Mouse (Mus musculus) midbrain, postnatal 0 days (tissue): ENCODE results near the gene Anxa11. TPM values are rescaled to one million over a fixed set of nuclear protein-coding genes. Genes with fewer than 3 reads are reported as not detected.

Experiments used
- ATAC-seq: fragments of 200-750 bp; cut with Nextera tagmentation; 2 replicates; pipeline ENCODE4 v1.8.0; 2017; ENCODE audit warnings: moderate number of reproducible peaks, mild to moderate bottlenecking, moderate TSS enrichment, moderate library complexity; ENCODE audit not compliant: low FRiP score
- DNase-seq: peaks from one replicate; pipeline ENCODE4 v3.0.0-alpha.2; 2015; ENCODE audit warnings: low spot score
- H3K27ac ChIP-seq: fragments of 300-500 bp; sonication (generic); 2 replicates; pipeline ENCODE4 v1.5.1; 2014; ENCODE audit warnings: low read depth, mild to moderate bottlenecking, low read length, mixed read lengths
- H3K27me3 ChIP-seq: fragments of 300-500 bp; sonication (generic); 2 replicates; pipeline ENCODE4 v1.6.1; 2014; ENCODE audit warnings: low read length, control low read depth, mixed read lengths; ENCODE audit not compliant: insufficient read depth
- H3K36me3 ChIP-seq: fragments of 300-500 bp; sonication (generic); 2 replicates; pipeline ENCODE4 v1.6.1; 2014; ENCODE audit warnings: low read length, control low read depth, mixed read lengths; ENCODE audit not compliant: insufficient read depth
- H3K4me1 ChIP-seq: fragments of 300-500 bp; sonication (generic); 2 replicates; pipeline ENCODE4 v1.6.1; 2014; ENCODE audit warnings: mild to moderate bottlenecking, control low read depth, antibody characterized with exemption, low read length, mixed read lengths; ENCODE audit not compliant: insufficient read depth
- H3K4me2 ChIP-seq: fragments of 300-500 bp; sonication (generic); 2 replicates; pipeline ENCODE4 v1.6.1; 2014; ENCODE audit warnings: low read depth, mild to moderate bottlenecking, low read length, mixed read lengths; ENCODE audit not compliant: poor library complexity, severe bottlenecking
- H3K4me3 ChIP-seq: fragments of 300-500 bp; sonication (generic); 2 replicates; pipeline ENCODE4 v1.5.1; 2014; ENCODE audit warnings: low read depth, mild to moderate bottlenecking, low read length, moderate library complexity
- H3K9ac ChIP-seq: fragments of 300-500 bp; sonication (generic); replicated peaks from 2 replicates; pipeline ENCODE4 v1.6.1; 2014; ENCODE audit warnings: mild to moderate bottlenecking, low read length, moderate library complexity, mixed read lengths; ENCODE audit not compliant: poor library complexity, severe bottlenecking
- H3K9me3 ChIP-seq: fragments of 300-500 bp; sonication (generic); 2 replicates; pipeline ENCODE4 v1.6.1; 2016; ENCODE audit warnings: low read length, control low read depth
- CTCF ChIP-seq: IDR thresholded peaks from 2 replicates; pipeline ENCODE4 v1.5.1; 2016; ENCODE audit warnings: antibody characterized with exemption, mild to moderate bottlenecking
- WGBS: fragments of 180-500 bp; shearing (Covaris S2); extraction: QIAGEN DNeasy Blood & Tissue Kit; methylation state at CpG from one replicate; pipeline ENCODE4 v1.1.7; 2014; 5-methylcytosine and 5-hydroxymethylcytosine counted together
- polyA plus RNA-seq: library from polyadenylated mRNA; unstranded; fragments of >200 nt; fragmentation: Nextera tagmentation; extraction: Ambion mirVana; gene quantifications from 2 replicates; pipeline ENCODE4 v1.2.1, GENCODE M21; 2015
- total RNA-seq: library from RNA; depleted of rRNA; stranded (reverse); fragments of >200 nt; gene quantifications from 2 replicates; pipeline ENCODE4 v1.2.3, GENCODE M21; 2014

Anxa11 gene
- total and polyA plus RNA-seq, 2 experiments from 2014 or later: 2.7 to 3.3 TPM

DNA sequence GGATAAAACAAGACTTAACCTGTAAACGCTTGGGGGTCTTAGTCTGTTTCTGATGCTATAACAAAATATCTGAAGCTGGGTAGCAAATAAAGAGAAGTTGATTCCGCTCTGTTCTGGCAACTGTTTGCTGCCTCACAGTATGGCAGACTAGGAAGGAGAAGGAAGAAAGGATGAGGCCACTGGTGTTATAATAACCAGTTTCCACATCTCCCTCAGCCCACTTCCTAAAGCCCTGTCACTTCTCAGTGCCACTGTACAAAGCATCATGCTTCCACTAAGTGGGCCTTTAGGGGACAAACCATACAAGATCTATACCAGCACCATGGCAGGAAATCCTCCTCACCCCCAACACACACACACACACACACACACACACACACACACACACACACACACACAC lies 8.5 kb downstream of the Anxa11 start:
- 99% methylated on average over 2 of the region's 2 CpGs for WGBS

DNA sequence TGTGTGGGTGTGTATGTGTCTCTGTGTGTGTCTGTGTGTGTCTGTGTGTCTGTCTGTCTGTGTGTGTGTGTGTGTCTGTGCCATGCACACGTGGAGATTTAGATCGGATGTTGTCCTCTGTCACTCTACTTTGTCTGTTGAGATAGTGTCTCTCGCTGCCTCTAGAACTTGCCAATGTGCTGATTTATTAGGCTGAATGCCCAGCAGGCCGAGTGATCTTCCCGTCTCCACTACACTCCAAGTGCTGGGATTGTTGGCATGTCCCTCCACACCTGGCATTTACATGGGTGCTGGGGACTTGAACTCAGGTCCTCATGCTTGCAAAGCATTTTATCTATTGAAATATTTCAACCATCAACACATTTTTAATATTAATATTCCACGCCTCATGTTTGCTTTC lies 9.2 kb downstream of the Anxa11 start:
- no peak for TF ChIP-seq CTCF
- H3K27me3 ChIP-seq: no peaks in the 10 kb centered on the region

More for the DNA sequence above, 8.5 kb downstream of the Anxa11 start:
- no peak for DNase-seq
- Histone ChIP-seq H3K4me3 (no peak overlapping the region), H3K4me2 (no peak overlapping the region), H3K9me3 (no peaks in the 10 kb centered on the region), H3K27me3 (no peaks in the 10 kb centered on the region), H3K27ac (no peak overlapping the region), H3K9ac (no peak overlapping the region), H3K36me3 (no peaks in the 10 kb centered on the region), H3K4me1 (no peaks in the 10 kb centered on the region)
- no peak for TF ChIP-seq CTCF
- ATAC-seq: no peak

DNA sequence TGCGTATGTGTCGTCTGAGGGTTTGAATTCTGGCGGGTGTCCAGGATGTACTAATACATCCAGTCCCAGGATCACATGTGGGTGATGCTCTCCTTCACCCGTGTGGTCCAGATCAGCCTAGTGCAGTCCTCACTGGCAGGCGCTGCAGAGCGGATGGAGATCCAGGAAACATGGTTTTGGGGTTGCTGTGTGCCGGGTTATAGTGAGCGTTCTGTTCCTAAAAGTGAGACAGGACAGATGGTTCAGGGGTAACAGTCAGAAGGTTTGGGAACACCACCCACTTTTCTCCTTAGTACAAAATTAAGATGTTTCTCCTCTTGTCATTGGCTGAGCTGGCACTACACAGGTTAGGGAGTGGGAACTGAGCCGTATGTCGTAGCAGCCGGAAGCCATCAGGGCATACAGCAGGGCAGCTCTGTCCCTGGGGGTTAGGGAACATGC lies 10.2 kb downstream of the Anxa11 start:
- TF ChIP-seq CTCF: no peak
- H3K4me1 ChIP-seq: no peaks in the 10 kb centered on the region
- WGBS: 84% methylated on average over 11 of the region's 11 CpGs
- no peak overlapping the region for H3K4me3 ChIP-seq
- H3K4me2 ChIP-seq: no peak overlapping the region
- H3K9me3 ChIP-seq: no peaks in the 10 kb centered on the region
- DNase-seq: no peak
- no peak overlapping the region for H3K9ac ChIP-seq
- no peak for ATAC-seq
- no peak overlapping the region for H3K27ac ChIP-seq
- no peaks in the 10 kb centered on the region for H3K36me3 ChIP-seq
- H3K27me3 ChIP-seq: no peaks in the 10 kb centered on the region

More for the DNA sequence above, 9.2 kb downstream of the Anxa11 start:
- Histone ChIP-seq H3K27ac (no peak overlapping the region), H3K4me2 (no peak overlapping the region), H3K4me1 (no peaks in the 10 kb centered on the region), H3K9me3 (no peaks in the 10 kb centered on the region), H3K36me3 (no peaks in the 10 kb centered on the region), H3K4me3 (no peak overlapping the region), H3K9ac (no peak overlapping the region)
- ATAC-seq: no peak
- 75% methylated on average over 6 of the region's 6 CpGs for WGBS
- DNase-seq: no peak

DNA sequence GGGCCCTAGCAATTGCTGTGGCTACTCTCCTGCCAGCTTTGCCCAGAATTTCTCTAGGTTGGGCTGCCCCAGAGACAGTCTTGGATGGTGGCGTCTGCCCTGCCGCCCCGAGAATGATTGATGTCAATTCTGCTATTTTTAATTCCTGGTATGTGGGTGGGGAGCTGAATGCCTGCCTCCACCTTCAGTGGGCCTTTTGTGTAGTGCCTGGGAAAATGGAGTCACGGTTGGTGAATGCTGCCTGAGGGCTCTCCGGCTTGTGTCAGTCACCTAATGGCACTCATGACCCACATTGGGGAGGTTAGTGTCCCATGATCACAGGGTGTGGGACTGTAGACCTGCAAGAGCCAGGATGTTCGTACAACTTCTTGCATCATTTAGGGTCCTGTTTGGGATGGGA lies 11.3 kb downstream of the Anxa11 start:
- ATAC-seq: no peak
- DNase-seq: no peak
- WGBS: 77% methylated on average over 6 of the region's 6 CpGs
- H3K36me3 ChIP-seq: no peaks in the 10 kb centered on the region
- H3K4me2 ChIP-seq: no peak overlapping the region
- TF ChIP-seq CTCF: no peak
- H3K27me3 ChIP-seq: no peaks in the 10 kb centered on the region
- no peaks in the 10 kb centered on the region for H3K4me1 ChIP-seq
- H3K4me3 ChIP-seq: no peak overlapping the region
- H3K27ac ChIP-seq: no peak overlapping the region
- H3K9me3 ChIP-seq: no peaks in the 10 kb centered on the region
- no peak overlapping the region for H3K9ac ChIP-seq

GRCm38 (mm10) chr14:25853717-25854452 lies 11.9 kb downstream of the Anxa11 start:
- no peaks in the 10 kb centered on the region for H3K4me1 ChIP-seq
- WGBS: 92% methylated on average over 16 of the region's 16 CpGs
- no peak for ATAC-seq

GRCm38 (mm10) chr14:25855241-25855885 lies 13.4 kb downstream of the Anxa11 start:
- TF ChIP-seq CTCF: no peak
- 63% methylated on average over 8 of the region's 8 CpGs for WGBS

More at GRCm38 (mm10) chr14:25853717-25854452, 11.9 kb downstream of the Anxa11 start:
- no peak overlapping the region for H3K27ac ChIP-seq
- no peak for DNase-seq
- no peaks in the 10 kb centered on the region for H3K9me3 ChIP-seq
- no peak overlapping the region for H3K9ac ChIP-seq
- no peaks in the 10 kb centered on the region for H3K27me3 ChIP-seq
- TF ChIP-seq CTCF: no peak
- no peak overlapping the region for H3K4me3 ChIP-seq
- H3K4me2 ChIP-seq: no peak overlapping the region
- no peaks in the 10 kb centered on the region for H3K36me3 ChIP-seq

More at GRCm38 (mm10) chr14:25855241-25855885, 13.4 kb downstream of the Anxa11 start:
- Histone ChIP-seq H3K9ac (no peak overlapping the region), H3K4me1 (no peaks in the 10 kb centered on the region), H3K27me3 (no peaks in the 10 kb centered on the region), H3K4me2 (no peak overlapping the region), H3K27ac (no peak overlapping the region), H3K36me3 (no peaks in the 10 kb centered on the region), H3K4me3 (no peak overlapping the region), H3K9me3 (no peaks in the 10 kb centered on the region)
- ATAC-seq: no peak
- no peak for DNase-seq
